Mouse (Mus musculus) gastrocnemius, adult 18-20 months (tissue): ENCODE measurements around the gene Tmem211. TPM values are rescaled to one million over a fixed set of nuclear protein-coding genes. Genes with fewer than 3 reads are reported as not detected.

ENCODE experiments used
- DNase-seq: peaks from one replicate; pipeline ENCODE4 v3.0.0; 2021; ENCODE audit warnings: low spot score
- total RNA-seq, 2 experiments: library from RNA; stranded (reverse); gene quantifications; 2 replicates each; pipeline ENCODE4 v1.2.3; 2021

Gene Tmem211
- total RNA-seq, 2 experiments from 2014 or later: not detected

DNA sequence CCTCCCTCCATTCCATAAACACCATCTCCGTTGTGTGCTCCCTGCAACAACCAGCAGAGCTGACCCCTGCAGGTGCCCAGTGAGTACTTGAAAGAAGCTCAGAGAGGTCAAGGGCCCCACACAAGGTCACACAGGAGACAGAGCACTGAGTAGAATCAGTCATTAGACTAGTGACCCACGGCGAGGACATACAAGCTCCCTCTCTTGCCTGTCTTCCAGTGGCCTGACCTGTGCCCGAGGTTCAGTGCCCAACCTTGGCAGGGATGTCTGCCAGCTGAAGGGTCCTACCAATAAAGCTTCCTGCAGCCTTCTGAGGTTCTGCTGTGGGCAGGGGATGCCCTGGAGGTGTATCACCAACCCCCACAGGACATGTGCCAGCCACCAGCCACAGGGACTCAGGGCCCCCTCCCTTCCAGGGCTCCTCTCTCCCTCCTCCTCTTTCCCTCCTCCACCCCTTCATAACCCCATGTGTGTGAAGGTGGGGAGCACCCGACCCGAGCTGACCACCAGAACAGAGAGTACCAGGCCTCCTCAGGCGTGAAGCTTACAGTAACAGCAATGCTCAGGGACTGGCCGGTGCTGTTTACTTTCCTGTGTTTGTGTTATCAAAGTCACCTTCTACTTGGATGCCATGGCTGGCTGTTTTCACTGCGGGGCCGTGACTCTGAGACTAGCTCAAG lies 14.4 kb upstream of the Tmem211 start:
- DNase-seq: no peak

GRCm38 (mm10) chr5:113214041-113214440 lies 12.7 kb upstream of the Tmem211 start:
- DNase-seq: no peak

DNA sequence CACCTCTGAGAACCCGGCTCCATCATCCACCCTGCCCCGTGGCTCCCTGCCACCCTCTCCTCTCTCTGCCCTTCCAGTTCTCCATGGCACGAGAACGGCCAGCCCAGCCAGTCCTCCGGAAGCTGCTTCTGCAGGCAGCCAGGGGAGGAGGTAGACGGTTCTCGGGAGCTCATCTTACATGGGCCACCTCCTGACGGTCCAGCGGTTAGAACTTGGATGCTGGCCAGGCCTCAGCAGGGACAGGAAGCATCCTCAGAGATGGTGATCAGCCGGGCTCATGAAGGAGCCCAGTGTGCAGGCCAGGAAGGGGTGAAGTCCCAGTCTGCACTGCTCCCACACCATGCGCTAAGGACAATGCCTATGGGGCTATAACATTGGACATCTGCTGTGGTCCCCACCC lies 12.3 kb upstream of the Tmem211 start:
- DNase-seq: no peak

DNA sequence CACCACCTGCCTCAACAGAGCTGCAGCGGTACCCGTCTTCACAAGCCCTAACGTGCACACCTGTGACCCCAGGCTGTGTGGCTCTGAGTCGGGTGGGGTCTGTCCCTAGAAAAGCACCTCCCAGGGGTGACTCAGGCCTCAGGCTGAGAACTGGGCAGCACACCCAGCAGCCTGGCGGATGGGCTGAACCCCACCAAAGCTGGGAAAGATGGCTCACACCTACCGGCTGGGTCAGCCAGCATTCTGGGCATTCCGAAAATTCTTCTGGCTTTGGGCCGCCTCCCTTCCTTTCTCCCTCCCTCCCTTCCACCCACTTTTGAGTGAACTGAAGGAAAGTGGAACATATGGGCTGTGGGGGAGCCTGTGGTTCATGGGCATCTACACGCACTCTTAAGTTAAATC lies 11.1 kb upstream of the Tmem211 start:
- DNase-seq: no peak

GRCm38 (mm10) chr5:113216328-113216960 lies 10.3 kb upstream of the Tmem211 start:
- DNase-seq: no peak

GRCm38 (mm10) chr5:113217076-113217475 lies 9.6 kb upstream of the Tmem211 start:
- no peak for DNase-seq

- DNase-seq: no peak
Observed at GRCm38 (mm10) chr5:113218617-113219235, 8.0 kb upstream of the Tmem211 start.

DNA sequence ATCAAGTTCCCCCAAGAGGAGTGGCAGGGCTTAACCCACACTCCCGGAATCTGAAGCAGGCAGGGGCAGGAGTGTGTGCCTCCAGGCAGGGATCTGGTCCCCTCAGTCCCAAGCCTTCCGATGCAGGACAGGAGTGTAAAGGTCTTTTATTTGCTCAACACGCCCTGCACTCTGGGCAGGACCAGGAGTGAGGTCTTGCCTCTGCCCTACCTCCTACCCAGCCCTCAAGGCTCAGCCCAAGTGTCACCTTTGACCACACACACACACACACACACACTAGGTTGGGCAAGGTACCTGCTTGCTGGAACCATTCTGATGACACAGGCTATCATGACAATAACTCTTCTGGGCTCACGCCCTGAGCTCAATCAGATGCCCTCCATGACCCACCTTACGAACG lies 7.3 kb upstream of the Tmem211 start:
- DNase-seq: no peak

DNA sequence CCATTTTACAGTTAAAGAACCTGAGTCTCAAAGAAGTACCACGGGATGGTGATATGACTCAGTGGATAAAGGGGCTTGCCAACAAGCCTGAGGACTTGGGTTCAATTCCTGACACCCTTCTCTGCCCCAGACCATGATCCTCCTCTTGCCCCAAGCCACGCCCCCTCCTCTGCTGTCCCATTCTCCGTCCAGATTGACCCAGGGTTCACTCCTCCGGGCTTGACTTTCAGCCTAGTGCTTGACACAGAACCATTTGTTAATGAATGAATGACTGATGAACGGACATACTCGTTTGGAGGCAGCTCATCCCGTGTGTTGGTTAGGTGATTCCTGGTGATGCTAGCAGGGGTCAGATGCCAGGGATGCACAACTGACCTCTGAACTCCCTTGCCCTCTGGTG lies 6.8 kb upstream of the Tmem211 start:
- no peak for DNase-seq

DNA sequence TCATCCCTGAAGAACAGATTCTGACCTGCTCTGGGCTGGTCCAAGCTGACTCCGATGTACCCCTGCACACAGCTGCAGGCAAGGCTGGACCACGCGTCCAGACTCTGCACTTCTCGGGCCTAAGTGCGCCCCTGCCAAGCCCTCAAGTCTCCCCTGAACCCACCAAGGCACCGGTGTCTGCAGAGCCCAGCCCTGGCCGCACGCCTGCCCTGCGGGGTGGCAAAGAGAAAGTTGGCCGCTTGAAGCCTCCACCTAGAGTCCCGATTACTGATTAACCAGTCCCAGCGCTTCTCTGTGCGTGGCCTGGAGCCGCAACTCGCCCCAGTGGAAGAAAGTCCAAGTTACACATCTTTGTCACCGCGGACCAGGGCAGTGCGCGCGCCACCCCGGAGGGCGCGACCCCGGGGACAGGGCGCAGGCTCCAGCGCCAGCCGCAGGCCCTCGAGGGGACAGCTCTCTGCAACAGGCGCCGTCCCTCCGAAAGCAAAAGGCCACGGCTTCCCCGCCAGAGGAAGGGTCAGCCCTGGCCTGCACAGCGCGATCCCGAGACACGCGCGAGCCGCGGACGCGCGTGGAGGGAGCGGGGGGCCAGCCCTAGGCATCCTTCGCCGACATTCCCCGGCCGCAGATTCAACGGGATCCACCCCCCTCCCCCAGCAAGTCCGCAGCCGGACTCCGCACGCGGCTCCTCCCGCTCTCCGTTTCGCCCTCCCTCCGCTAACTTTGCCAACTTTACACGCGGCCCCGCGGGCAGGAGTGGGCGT lies 6.1 kb upstream of the Tmem211 start:
- no peak for DNase-seq

GRCm38 (mm10) chr5:113221147-113221865 lies 5.4 kb upstream of the Tmem211 start, which contains the start of gene 2900026A02Rik:
Gene 2900026A02Rik (minus strand): TSS chr5:113221236.
- DNase-seq: peak; percentile 61

DNA sequence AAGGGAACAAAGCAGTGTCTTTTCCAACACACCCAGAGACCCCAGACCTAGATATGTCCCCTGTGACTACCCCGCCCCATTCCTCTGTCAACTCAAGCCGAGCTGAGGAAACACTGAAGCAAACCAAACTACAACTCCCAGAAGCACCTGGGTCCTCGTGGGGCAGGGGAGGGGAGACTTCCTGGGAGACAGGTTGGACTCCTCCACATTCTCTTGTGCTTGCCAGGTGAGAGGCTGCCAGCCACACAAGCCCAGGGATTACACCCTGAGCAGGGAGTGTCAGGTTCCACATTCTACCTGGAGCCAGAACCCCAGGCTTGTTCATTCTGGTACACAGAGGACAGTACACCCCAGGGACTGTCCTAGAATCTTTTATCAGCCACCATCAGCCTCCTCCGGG lies 2.8 kb upstream of the Tmem211 start:
- no peak for DNase-seq

- DNase-seq: no peak
Observed at GRCm38 (mm10) chr5:113225271-113225670, 1.4 kb upstream of the Tmem211 start.

DNA sequence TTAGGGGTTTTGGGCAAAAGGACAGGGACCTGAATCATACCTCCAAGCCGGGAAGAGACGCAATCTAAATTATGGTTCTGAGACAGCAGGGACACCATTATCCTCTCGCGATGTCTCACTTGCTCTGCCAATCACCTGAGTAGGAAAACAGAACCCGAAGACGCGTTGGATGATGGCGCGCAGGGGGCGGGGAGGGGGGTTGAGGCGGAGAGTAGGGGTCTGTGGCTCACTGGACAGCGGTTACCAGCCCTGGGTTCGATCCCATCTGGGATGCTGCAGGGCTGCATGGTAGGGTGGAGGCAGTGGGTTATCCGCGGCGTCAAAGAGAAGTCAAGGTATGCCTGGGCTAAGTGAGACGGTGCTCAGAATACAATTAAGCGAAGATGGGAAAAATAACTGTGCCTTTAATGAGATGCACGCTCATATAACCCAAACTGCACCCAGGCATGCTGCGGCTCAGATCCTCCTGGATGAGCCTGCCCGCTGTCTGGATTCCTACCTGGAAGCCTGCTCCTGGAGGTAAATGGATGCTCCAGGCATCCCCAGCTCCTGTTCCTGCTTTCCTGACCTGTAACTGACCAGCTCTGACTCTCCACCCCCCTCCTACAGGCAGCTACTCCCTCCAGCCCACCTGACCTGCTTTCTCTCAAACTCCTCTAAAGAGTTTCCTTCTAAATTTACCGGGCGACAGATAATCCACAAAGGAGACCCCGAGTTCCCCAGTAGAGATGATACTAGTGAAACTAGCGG lies 848 bp upstream of the Tmem211 start:
- no peak for DNase-seq

- no peak for DNase-seq
Observed at GRCm38 (mm10) chr5:113230196-113230595, 3.5 kb downstream of the Tmem211 start.

DNA sequence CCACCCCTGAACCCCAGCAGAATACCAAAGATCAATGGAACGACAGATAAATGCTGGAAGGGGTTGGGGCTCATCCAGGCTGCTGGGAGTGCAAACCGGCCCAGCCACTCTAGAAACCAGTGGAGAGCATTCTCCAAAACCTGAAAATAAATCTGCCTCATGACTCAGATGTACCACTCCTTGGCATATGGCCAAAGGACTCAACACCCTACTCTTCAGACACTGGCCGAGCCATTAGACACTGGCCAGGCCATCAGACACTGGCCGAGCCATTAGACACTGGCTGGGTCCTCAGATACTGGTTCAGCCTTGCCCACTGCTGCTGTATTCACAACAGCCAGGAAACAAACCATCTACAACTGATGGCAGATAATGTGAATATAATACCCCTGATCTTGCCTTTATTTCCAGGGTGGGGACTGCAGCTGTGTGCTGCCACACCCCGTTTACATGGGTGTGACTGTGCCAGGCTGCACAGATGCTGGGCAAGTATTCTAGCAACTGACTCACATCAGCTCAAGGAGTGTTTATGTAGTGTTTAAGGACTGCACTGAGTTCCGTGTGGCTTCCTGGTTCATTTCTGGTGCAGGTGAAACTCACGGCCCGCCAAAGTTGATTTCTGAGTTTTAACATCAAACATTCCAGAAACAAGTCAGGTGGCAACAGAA lies 22.7 kb downstream of the Tmem211 start:
- no peak for DNase-seq

GRCm38 (mm10) chr5:113250806-113251205 lies 24.1 kb downstream of the Tmem211 start:
- no peak for DNase-seq

- no peak for DNase-seq
Observed at GRCm38 (mm10) chr5:113265637-113266036, 38.9 kb downstream of the Tmem211 start.

GRCm38 (mm10) chr5:113268246-113268645 lies 41.5 kb downstream of the Tmem211 start:
- no peak for DNase-seq

GRCm38 (mm10) chr5:113270043-113270442 lies 43.3 kb downstream of the Tmem211 start:
- DNase-seq: no peak
